Comparison of ENCODE assay signal across 9 mouse cellular contexts in genomic region chr8:107002532-107002931, GRCm38 (mm10). TPM values are rescaled to one million over a fixed set of nuclear protein-coding genes. Genes with fewer than 3 reads are reported as not detected.
A peak's percentile ranks its signal among the peaks of the same experiment; 100 is the strongest.
DNase-seq lines count a peak whose midpoint lies in the region; ATAC-seq lines count a peak whose summit lies in the region.
"Had no signal": no experiment of that assay in that cellular context is flagged by ENCODE, and none has a peak within 500 bp of the region (broad histone marks: within the 10 kb centered on the region; RNA-seq: fewer than 3 reads in every experiment).

No protein-coding gene starts in this region.

- no peak overlapping the region for H3K9ac ChIP-seq in embryonic facial prominence, embryonic 15.5 days
- H3K9ac ChIP-seq in heart, embryonic 16.5 days (ENCODE audit: low read length): no peak overlapping the region
- H3K9ac ChIP-seq in liver, embryonic 13.5 days: no peak overlapping the region
- no peak overlapping the region for H3K9ac ChIP-seq in stomach, embryonic 14.5 days (replicated peaks; ENCODE audit: low read depth, low read length)

- 29% methylated on average over 5 of the region's 5 CpGs for WGBS in embryonic facial prominence, embryonic 15.5 days
- WGBS in heart, embryonic 16.5 days: 34% methylated on average over 5 of the region's 5 CpGs
- 26% methylated on average over 5 of the region's 5 CpGs for WGBS in liver, embryonic 13.5 days (ENCODE audit: insufficient replicate concordance)
- 23% methylated on average over 5 of the region's 5 CpGs for WGBS in stomach, embryonic 14.5 days

- no peaks in the 10 kb centered on the region for H3K27me3 ChIP-seq in embryonic facial prominence, embryonic 15.5 days
- no peaks in the 10 kb centered on the region for H3K27me3 ChIP-seq in heart, embryonic 16.5 days (ENCODE audit: control insufficient read depth, insufficient read depth, low read length)
- no peaks in the 10 kb centered on the region for H3K27me3 ChIP-seq in liver, embryonic 13.5 days
- H3K27me3 ChIP-seq in stomach, embryonic 14.5 days (ENCODE audit: control insufficient read depth, insufficient read depth, low read length): no peaks in the 10 kb centered on the region

- no peak overlapping the region for H3K27ac ChIP-seq in embryonic facial prominence, embryonic 15.5 days (replicated peaks)
- H3K27ac ChIP-seq in heart, embryonic 16.5 days (ENCODE audit: low read length): no peak overlapping the region
- H3K27ac ChIP-seq in liver, embryonic 13.5 days: no peak overlapping the region
- H3K27ac ChIP-seq in stomach, embryonic 14.5 days (ENCODE audit: low read length): no peak overlapping the region; the same call in 1 of the 2 replicates

- H3K4me1 ChIP-seq in embryonic facial prominence, embryonic 15.5 days: peaks cover 14% of the 10 kb centered on the region
- 0 out of 2 replicates have a peak, but pooled peaks cover 5% of the 10 kb centered on the region for H3K4me1 ChIP-seq in heart, embryonic 16.5 days (ENCODE audit: control insufficient read depth, insufficient read depth, low read length)
- H3K4me1 ChIP-seq in liver, embryonic 13.5 days (replicated peaks): peaks cover 6% of the 10 kb centered on the region; the same call in 1 of the 2 replicates
- no peaks in the 10 kb centered on the region for H3K4me1 ChIP-seq in stomach, embryonic 14.5 days (ENCODE audit: control insufficient read depth, insufficient read depth, low read length)

- no peak overlapping the region for H3K4me3 ChIP-seq in embryonic facial prominence, embryonic 15.5 days (replicated peaks)
- H3K4me3 ChIP-seq in heart, embryonic 16.5 days (ENCODE audit: low read length): no peak overlapping the region
- H3K4me3 ChIP-seq in liver, embryonic 13.5 days (replicated peaks): no peak overlapping the region
- no peak overlapping the region for H3K4me3 ChIP-seq in stomach, embryonic 14.5 days (ENCODE audit: low read depth, low read length)
- H3K4me3 ChIP-seq: erythroblast, embryonic 14.5 days had no signal

- peaks cover 30% of the 10 kb centered on the region; the same call in 1 of the 2 replicates for H3K36me3 ChIP-seq in embryonic facial prominence, embryonic 15.5 days
- peaks cover 5% of the 10 kb centered on the region for H3K36me3 ChIP-seq in heart, embryonic 16.5 days (ENCODE audit: control insufficient read depth, insufficient read depth)
- H3K36me3 ChIP-seq in liver, embryonic 13.5 days: no peaks in the 10 kb centered on the region
- H3K36me3 ChIP-seq in stomach, embryonic 14.5 days (ENCODE audit: control insufficient read depth, insufficient read depth, low read length): peaks cover 8% of the 10 kb centered on the region

- no peak overlapping the region for H3K4me2 ChIP-seq in embryonic facial prominence, embryonic 15.5 days (replicated peaks)
- H3K4me2 ChIP-seq in heart, embryonic 16.5 days (ENCODE audit: low read depth, low read length): no peak overlapping the region
- H3K4me2 ChIP-seq in liver, embryonic 13.5 days: no peak overlapping the region
- H3K4me2 ChIP-seq in stomach, embryonic 14.5 days (replicated peaks; ENCODE audit: low read depth, low read length): no peak overlapping the region

- H3K9me3 ChIP-seq in embryonic facial prominence, embryonic 15.5 days (replicated peaks): no peaks in the 10 kb centered on the region
- no peaks in the 10 kb centered on the region for H3K9me3 ChIP-seq in heart, embryonic 16.5 days (replicated peaks; ENCODE audit: control insufficient read depth, low read length)
- no peaks in the 10 kb centered on the region for H3K9me3 ChIP-seq in liver, embryonic 13.5 days (replicated peaks)
- no peaks in the 10 kb centered on the region for H3K9me3 ChIP-seq in stomach, embryonic 14.5 days (ENCODE audit: control insufficient read depth, low read depth, low read length)

- ATAC-seq in embryonic facial prominence, embryonic 15.5 days (ENCODE audit: insufficient number of reproducible peaks, low FRiP score, low TSS enrichment, low read depth): peak; percentile 43
- ATAC-seq in heart, embryonic 16.5 days (replicated peaks; ENCODE audit: extremely low read depth, insufficient read depth, low FRiP score): peak; percentile 58; the same call in 1 of the 2 replicates
- ATAC-seq in liver, embryonic 13.5 days (ENCODE audit: low read depth): peak; percentile 26; the same call in 1 of the 2 replicates
- peak; percentile 88 for ATAC-seq in stomach, embryonic 14.5 days (ENCODE audit: insufficient number of reproducible peaks, insufficient read depth, low FRiP score, low read depth)

- peak; percentile 86 for DNase-seq in CD4-positive helper T cell, adult 2 months (ENCODE audit: low read depth, low spot score)
- DNase-seq in adrenal gland, postnatal 4 days (ENCODE audit: low spot score in 2 of 2): peak; percentile 65 to 78
- DNase-seq in kidney, postnatal 36 days: peak; percentile 89 to 96
- peak; percentile 57 for DNase-seq in liver, embryonic 13.5 days
- peak; percentile 78 to 87 for DNase-seq in natural killer cell, adult 2 months (ENCODE audit: low spot score in 2 of 2)

RNA-seq across cellular contexts. Expression of gene Vps4a, which starts 28.5 kb away (rescaled TPM):
- total RNA-seq in adrenal gland, postnatal 4 days (2021): 10 to 100 TPM; 69.6 to 72.7 TPM
- 72.1 and 72.5 TPM in 2 replicates for polyA plus RNA-seq in embryonic facial prominence, embryonic 15.5 days (2015; fragmentation: Nextera tagmentation; extraction: Ambion mirVana)
- polyA plus RNA-seq in heart, embryonic 16.5 days (2015; fragmentation: Nextera tagmentation; extraction: Ambion mirVana): 57.2 and 57.8 TPM in 2 replicates
- polyA plus RNA-seq in liver, embryonic 13.5 days (2015; fragmentation: Nextera tagmentation; extraction: Ambion mirVana): 26.8 and 29.5 TPM in 2 replicates
- 66.3 and 69.7 TPM in 2 replicates for polyA plus RNA-seq in stomach, embryonic 14.5 days (2014; fragmentation: Nextera tagmentation; extraction: Ambion mirVana)

RNA-seq across cellular contexts. Expression of gene Pdf, which starts 45.9 kb away (rescaled TPM):
- total RNA-seq in adrenal gland, postnatal 4 days (2021): 10 to 100 TPM; 33.5 to 38.3 TPM
- 45.9 and 46.1 TPM in 2 replicates for polyA plus RNA-seq in embryonic facial prominence, embryonic 15.5 days (2015; fragmentation: Nextera tagmentation; extraction: Ambion mirVana)
- polyA plus RNA-seq in heart, embryonic 16.5 days (2015; fragmentation: Nextera tagmentation; extraction: Ambion mirVana): 51.0 and 53.2 TPM in 2 replicates
- 26.1 and 26.4 TPM in 2 replicates for polyA plus RNA-seq in liver, embryonic 13.5 days (2015; fragmentation: Nextera tagmentation; extraction: Ambion mirVana)
- 38.8 and 40.4 TPM in 2 replicates for polyA plus RNA-seq in stomach, embryonic 14.5 days (2014; fragmentation: Nextera tagmentation; extraction: Ambion mirVana)

RNA-seq across cellular contexts. Expression of gene Cog8, which starts 54.0 kb away (rescaled TPM):
- total RNA-seq in adrenal gland, postnatal 4 days (2021): 10 to 100 TPM; 32.4 to 37.4 TPM
- 40.0 and 42.0 TPM in 2 replicates for polyA plus RNA-seq in embryonic facial prominence, embryonic 15.5 days (2015; fragmentation: Nextera tagmentation; extraction: Ambion mirVana)
- polyA plus RNA-seq in heart, embryonic 16.5 days (2015; fragmentation: Nextera tagmentation; extraction: Ambion mirVana): 27.6 and 27.9 TPM in 2 replicates
- polyA plus RNA-seq in liver, embryonic 13.5 days (2015; fragmentation: Nextera tagmentation; extraction: Ambion mirVana): 21.4 and 23.0 TPM in 2 replicates
- polyA plus RNA-seq in stomach, embryonic 14.5 days (2014; fragmentation: Nextera tagmentation; extraction: Ambion mirVana): 31.9 and 36.5 TPM in 2 replicates

RNA-seq across cellular contexts. Expression of gene Nip7, which starts 54.1 kb away (rescaled TPM):
- 10 to 100 TPM; 57.7 to 60.0 TPM for total RNA-seq in adrenal gland, postnatal 4 days (2021)
- 80.0 and 80.4 TPM in 2 replicates for polyA plus RNA-seq in embryonic facial prominence, embryonic 15.5 days (2015; fragmentation: Nextera tagmentation; extraction: Ambion mirVana)
- polyA plus RNA-seq in heart, embryonic 16.5 days (2015; fragmentation: Nextera tagmentation; extraction: Ambion mirVana): 45.3 and 49.9 TPM in 2 replicates
- polyA plus RNA-seq in liver, embryonic 13.5 days (2015; fragmentation: Nextera tagmentation; extraction: Ambion mirVana): 72.5 TPM in 2 replicates
- 83.9 and 93.6 TPM in 2 replicates for polyA plus RNA-seq in stomach, embryonic 14.5 days (2014; fragmentation: Nextera tagmentation; extraction: Ambion mirVana)

Comparison
In these comparisons a context has a peak if more than half of its experiments do, and no peak if none do; other contexts are left out.
1. ATAC-seq: peak in every context shown above with its lines; median percentile 88 in stomach, embryonic 14.5 days; 58 in heart, embryonic 16.5 days; 43 in embryonic facial prominence, embryonic 15.5 days; 26 in liver, embryonic 13.5 days.